Mouse (Mus musculus) hindlimb bud, embryonic 11.5 days (tissue): ENCODE data around the gene Tmem141.
A peak's percentile ranks its signal among the peaks of the same experiment; 100 is the strongest.

Experiments used
- DNase-seq: peaks from one replicate; pipeline ENCODE4 v3.0.0-alpha.2; 2012; ENCODE audit warnings: low read depth, low spot score; ENCODE audit errors: extremely low spot score

Gene Tmem141

GRCm38 (mm10) chr2:25621229-25622200 lies at the start of gene Tmem141:
TSS of gene Tmem141 (minus strand) at chr2:25622005.
- DNase-seq, result peak; percentile 22

DNA sequence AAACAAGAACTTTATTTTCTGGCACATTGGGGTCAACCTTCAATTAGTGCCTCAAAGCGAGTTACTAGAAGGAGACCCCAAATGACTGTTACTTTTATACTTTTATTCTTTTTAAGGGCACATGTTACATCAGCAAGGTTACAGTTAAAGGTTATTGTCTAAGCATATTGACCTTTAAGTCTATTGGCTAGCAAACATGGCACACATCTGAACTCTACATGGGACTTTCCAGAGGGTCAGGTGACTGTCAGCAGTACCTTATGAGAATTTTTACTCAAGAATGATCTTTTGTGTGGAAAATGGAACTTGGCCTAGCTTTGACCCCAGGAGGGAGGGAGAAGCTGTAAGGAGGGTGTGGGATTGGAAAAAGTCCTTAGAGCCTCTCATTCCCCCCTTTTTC lies 44.7 kb upstream of the Tmem141 start:
- no peak for DNase-seq

DNA sequence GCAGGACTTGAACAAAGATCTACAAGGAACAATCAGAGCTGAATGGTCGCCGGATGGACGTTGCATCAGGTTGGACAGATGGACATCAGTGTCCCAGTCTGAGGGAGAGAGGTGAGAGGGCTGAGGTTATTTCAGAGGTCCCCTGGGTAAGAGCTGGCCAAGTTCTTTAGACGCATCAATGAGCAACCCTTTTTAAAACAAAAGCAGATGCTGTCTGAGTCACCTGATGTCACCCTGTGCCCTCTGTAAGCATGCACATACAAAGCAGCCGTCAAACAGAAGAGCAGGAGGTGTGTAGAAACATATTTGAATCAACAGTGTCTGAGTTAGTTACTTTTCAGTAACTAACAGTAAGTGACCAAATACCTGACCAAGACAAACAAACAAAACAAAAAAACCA lies 42.3 kb upstream of the Tmem141 start:
- DNase-seq, result no peak

- no peak for DNase-seq
Measured at GRCm38 (mm10) chr2:25663511-25663910, 41.7 kb upstream of the Tmem141 start.

- no peak for DNase-seq
Measured at GRCm38 (mm10) chr2:25661245-25661970, 39.6 kb upstream of the Tmem141 start.

DNA sequence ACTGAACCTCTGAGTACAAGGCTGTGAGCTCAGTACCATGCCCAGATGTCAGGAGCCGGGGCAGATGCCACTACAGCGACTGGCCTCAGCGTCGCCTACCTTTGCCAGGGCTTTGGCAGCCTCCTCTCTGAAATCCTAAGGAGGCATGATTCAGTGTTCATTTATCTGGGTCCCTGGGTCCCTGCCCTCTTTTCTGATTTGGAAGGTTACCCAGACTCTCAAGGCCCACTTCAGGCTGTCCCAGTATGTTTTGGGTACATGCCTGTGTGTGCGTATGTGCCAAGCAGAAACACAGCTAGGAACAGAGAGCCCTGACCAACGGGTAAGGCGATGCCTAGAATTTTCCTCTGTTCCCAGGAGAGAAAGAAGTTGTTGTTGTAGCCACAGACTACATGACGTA lies 38.5 kb upstream of the Tmem141 start:
- no peak for DNase-seq

GRCm38 (mm10) chr2:25657652-25658051 lies 35.8 kb upstream of the Tmem141 start, which contains the start of gene Lcn5:
TSS of gene Lcn5 (plus strand) at chr2:25657952.
- DNase-seq, result no peak

- no peak for DNase-seq
Measured at GRCm38 (mm10) chr2:25657246-25657645, 35.4 kb upstream of the Tmem141 start.

GRCm38 (mm10) chr2:25656691-25657090 lies 34.9 kb upstream of the Tmem141 start:
- no peak for DNase-seq

GRCm38 (mm10) chr2:25654502-25654901 lies 32.7 kb upstream of the Tmem141 start:
- DNase-seq, result no peak

- no peak for DNase-seq
Measured at GRCm38 (mm10) chr2:25652902-25653301, 31.1 kb upstream of the Tmem141 start, which contains the start of gene Lcn8. TSS of gene Lcn8 (plus strand) at chr2:25653120.

- DNase-seq, result no peak
Measured at GRCm38 (mm10) chr2:25639890-25640289, 18.1 kb upstream of the Tmem141 start.

- no peak for DNase-seq
Measured at GRCm38 (mm10) chr2:25634046-25634445, 12.2 kb upstream of the Tmem141 start.

- DNase-seq, result no peak
Measured at GRCm38 (mm10) chr2:25633616-25634015, 11.8 kb upstream of the Tmem141 start.

GRCm38 (mm10) chr2:25628738-25629137 lies 6.9 kb upstream of the Tmem141 start:
- DNase-seq, result no peak

DNA sequence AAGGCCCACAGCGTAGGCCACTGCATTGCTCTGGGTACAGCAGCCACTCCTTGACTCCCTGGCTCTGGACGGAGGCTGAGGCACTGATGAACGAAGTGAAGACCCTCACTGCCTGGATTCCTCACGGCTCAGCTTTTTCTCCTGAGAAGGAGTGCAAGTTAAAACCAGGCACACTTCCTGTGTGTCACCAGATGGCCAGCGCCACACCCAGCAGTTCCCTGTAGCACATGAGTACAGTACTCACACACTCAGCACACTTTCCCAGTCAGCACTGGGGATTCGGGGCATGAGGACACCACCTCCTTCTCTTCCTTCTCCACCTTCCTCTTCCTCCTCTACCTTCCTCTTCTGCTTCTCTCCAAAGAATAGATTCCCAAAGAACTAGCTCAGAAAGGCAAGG lies 6.0 kb upstream of the Tmem141 start, which contains the start of gene Fcna:
Gene Fcna, minus strand, starts transcription at position 220 of the 400 bp plus-strand sequence.
- DNase-seq, result no peak

DNA sequence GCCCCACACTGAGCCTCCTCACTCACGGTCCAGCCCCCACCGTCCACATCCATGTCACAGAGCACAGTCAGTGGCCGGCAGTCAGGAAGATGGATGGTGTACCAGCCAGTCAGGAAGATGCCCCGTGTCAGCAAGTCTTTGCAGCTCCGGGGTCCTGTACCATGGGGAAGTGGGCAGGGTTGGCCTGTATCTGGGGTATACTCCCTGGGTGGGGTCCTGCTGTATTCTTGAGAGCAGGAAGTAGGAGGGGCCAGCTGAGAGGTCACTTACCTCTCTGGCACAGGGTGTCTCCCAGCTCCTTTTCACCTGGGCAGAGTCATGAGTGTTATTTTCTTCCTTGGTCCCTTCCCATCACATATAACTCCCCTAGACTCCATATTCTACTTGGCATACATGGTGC lies 4.2 kb upstream of the Tmem141 start:
- no peak for DNase-seq

GRCm38 (mm10) chr2:25620852-25621228 lies 965 bp downstream of the Tmem141 start:
- DNase-seq, result no peak

DNA sequence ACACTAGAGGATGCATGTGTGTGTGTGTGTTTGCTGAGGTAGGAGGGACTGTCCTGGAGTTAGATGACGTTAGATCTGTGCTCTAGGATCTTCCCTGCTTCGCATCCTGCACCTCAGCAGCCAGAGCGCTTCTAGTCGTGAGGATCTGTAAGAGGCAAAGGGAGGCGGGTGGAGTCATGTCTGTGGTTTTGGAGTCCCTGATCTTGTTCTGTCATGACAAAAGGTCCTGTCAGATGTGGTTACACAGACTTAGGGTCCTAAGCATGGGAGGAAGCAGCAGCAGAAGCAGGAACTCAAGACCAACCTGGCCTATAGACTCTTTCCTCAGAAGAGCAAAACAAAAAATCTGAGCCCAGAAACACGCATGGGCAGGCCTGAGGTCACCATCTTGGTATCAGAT lies 1.4 kb downstream of the Tmem141 start:
- no peak for DNase-seq

GRCm38 (mm10) chr2:25617578-25617977 lies 4.2 kb downstream of the Tmem141 start, which contains the start of gene Ccdc183:
TSS of gene Ccdc183 (minus strand) at chr2:25617678.
- no peak for DNase-seq

DNA sequence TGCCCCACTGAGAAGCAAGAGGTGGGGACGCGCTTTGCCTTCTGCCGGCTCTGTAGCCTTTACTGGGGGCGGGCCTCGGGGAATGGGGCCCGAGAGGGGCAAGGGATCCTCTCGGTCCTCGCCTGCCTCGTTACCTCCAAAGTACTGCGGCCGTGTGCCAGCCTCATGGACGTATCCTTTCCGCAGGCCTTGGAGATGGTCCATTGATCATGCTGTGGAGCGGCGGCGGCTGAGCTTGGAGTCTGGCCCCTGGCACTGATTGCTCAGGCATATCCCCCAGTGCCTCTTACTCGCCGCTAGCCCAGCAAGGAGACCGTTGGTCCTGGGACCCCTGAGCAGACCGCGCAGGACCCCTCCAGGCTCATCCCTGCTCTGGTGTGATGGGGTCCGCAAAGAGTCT lies 5.4 kb downstream of the Tmem141 start:
- no peak for DNase-seq

DNA sequence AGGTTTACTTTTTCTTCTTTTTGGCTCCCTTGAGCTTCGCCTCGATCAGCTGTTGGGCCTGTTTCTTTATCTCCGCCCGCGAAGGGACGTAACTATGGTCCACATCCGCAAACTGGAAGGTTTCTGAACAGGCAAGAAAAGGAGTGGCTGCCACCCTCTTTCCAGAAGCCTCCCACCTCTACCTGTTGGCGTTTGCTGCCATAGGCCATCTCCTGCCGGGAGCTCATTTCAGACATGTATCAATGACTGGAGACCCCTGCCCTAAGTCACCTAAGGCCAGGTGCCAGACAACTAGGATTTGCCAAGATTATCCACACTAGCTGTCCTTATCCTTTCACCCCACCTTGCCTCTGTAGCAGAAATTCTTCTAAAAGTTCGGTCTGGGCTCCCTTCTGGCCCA lies 13.1 kb downstream of the Tmem141 start:
- no peak for DNase-seq
